1 mouse cellular context compared by ENCODE assay signal in the genomic region with DNA sequence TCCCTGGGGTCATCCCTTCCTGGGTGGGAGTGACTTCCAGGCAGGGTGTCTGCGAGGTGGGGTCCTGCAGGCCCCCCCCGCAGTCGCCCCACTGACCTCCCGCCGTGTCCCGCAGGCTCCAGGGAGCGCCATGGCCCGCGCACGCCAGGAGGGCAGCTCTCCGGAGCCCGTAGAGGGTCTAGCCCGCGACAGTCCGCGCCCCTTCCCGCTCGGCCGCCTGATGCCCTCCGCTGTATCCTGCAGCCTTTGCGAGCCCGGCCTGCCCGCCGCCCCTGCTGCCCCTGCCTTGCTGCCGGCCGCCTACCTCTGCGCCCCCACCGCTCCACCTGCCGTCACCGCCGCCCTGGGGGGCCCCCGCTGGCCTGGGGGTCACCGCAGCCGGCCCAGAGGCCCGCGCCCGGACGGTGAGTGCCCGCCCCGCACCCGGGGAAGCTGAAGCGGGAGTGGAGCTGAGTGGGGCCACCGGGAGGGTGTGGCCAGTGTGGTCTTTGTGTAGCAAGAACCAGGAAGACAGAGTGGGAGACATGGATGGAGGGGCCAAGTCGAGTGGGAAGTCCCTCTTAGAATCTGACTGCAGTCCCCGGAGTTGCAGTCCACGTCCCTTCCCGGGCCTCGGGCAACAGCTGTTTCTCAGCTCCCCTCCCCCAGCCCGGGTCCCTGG.
TF ChIP-seq lines count a peak whose summit lies in the region.

No protein-coding gene starts in this region.

TF ChIP-seq in CH12.LX, 34 proteins besides CTCF, POLR2A, EP300 and RAD21 (continued from another document):
- TF ChIP-seq NELFE (IDR thresholded peaks at IDR 0.05; ENCODE audit: low read depth, low read length) (no peak), ELF1 (IDR thresholded peaks at IDR 0.05; ENCODE audit: low read depth, low read length) (0 out of 2 replicates have a peak, but pooled peaks have one; percentile 11), ZNF384 (IDR thresholded peaks at IDR 0.05; ENCODE audit: low read depth, low read length) (no peak), MYC (IDR thresholded peaks at IDR 0.05; ENCODE audit: low read depth, low read length) (no peak), USF2 (conservative IDR thresholded peaks at IDR 0.05; ENCODE audit: low read depth, low read length) (no peak)
